Mouse (Mus musculus): Measurements from ENCODE around the gene Mgll. TPM values are rescaled to one million over a fixed set of nuclear protein-coding genes. Genes with fewer than 3 reads are reported as not detected.

Gene Mgll
- total and polyA plus RNA-seq, 2 experiments, result 81.3 to 158 TPM

DNA sequence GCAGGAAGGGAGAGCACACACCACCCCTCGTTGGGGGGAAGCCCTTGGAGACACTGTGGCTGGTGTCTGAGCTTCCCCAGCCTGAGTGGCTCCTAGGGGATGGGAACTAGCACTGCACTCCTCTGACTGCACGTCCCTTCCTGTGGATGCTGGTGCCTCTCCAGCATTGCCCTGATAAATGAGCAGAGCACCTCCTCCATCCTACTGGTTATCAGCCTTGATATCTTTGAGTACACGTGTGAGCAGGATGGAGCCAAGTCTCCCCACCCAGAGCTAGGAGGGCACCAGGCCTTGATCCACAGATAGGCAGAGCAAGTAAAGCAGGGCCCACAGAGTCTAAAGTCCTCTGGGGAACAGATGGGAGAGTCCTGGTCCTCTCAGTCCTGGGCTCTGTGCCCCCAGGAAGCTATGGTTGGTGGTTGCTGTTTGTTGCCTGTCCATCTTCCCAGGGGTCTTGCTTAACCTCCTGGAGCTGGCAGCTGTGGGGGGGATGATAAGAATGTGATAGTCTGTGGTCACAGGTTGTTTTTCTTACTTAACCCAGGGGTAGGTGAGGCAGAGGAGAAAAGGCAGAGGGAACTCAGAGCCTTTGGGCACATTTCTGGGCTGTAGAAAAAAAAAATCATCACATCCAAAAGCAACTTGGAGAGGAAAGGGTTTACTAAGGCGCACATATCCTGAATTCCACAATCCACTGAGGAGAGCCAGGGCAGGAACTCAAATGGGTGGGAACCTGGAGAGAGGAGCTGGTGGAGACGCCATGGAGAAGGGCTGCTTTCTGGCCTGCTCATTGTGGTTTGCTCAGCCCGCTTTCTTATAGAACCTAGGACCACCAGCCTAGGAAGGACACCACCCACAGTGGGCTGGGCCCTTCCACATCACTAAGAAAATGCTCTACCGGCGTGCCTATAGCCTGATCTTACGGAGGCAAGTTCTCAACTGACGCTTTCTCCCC is 34.6 kb downstream of the Mgll start:
- peaks cover 24% of the 10 kb centered on the region for H3K4me1 ChIP-seq (ENCODE audit: control insufficient read depth, insufficient read depth, low read length)
- H3K9ac ChIP-seq (ENCODE audit: low read depth, low read length), result no peak overlapping the region; the same call in 1 of the 2 replicates
- 66% methylated on average over 10 of the region's 10 CpGs for WGBS
- peak overlapping the region; percentile 13; the same call in 1 of the 2 replicates for H3K27ac ChIP-seq (replicated peaks; ENCODE audit: insufficient read depth, low read depth, low read length)
- H3K36me3 ChIP-seq (ENCODE audit: control insufficient read depth, insufficient read depth, low read length), result peaks cover 2% of the 10 kb centered on the region; the same call in 1 of the 2 replicates
- H3K79me2 ChIP-seq (ENCODE audit: control insufficient read depth, insufficient read depth, low read length), result peaks cover 26% of the 10 kb centered on the region; the same call in 1 of the 2 replicates
- no peak for TF ChIP-seq CTCF (IDR thresholded peaks at IDR 0.05; ENCODE audit: low read depth, low read length)
- no peak for TF ChIP-seq POLR2A (IDR thresholded peaks at IDR 0.05; ENCODE audit: extremely low read depth, insufficient read depth, low read length)
- peak; percentile 37 for DNase-seq (ENCODE audit: extremely low read depth, low read depth, low spot score)
- H3K4me3 ChIP-seq (ENCODE audit: insufficient read depth, low read depth, low read length), result no peak overlapping the region
- H3K27me3 ChIP-seq (ENCODE audit: control insufficient read depth, insufficient read depth, low read length), result no peaks in the 10 kb centered on the region

DNA sequence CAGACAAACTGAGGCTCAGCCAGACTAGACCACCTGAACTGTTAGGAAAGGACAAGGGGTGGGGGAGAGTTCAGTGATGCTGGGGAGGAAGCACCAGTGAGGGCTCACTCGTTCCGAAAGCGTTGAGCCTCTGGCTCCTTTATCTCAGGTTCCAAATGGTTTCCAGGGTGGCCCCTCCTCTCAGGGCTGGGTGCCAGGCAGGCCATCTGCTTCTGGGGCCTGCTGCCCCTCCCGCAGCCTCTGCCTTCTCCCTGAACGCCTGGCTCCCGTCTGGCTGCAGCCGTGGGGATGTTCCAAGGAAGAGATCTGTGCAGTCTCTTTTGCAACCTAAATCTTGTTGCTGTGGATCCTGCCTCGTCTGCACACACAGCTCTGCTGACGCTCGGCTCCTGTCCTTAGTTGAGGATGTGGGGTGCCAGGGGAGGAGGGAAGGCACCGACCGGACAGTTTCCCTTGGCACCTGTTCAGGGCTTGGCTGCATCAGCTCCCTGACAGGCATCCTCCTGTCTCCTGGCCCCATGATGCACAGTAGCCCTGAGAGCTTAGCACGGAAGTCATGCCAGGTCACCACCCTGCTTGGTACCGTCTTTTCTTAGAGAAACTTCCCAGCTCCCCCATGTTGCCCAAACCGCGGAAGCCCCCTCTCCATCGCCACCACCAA is 35.7 kb downstream of the Mgll start:
- DNase-seq (ENCODE audit: extremely low read depth, low read depth, low spot score), result peak; percentile 64
- H3K9ac ChIP-seq (ENCODE audit: low read depth, low read length), result no peak overlapping the region
- peaks cover 7% of the 10 kb centered on the region; the same call in 1 of the 2 replicates for H3K36me3 ChIP-seq (ENCODE audit: control insufficient read depth, insufficient read depth, low read length)
- no peak overlapping the region for H3K4me3 ChIP-seq (ENCODE audit: insufficient read depth, low read depth, low read length)
- 0 out of 2 replicates have a peak overlapping the region, but pooled peaks have one; percentile 4 for H3K27ac ChIP-seq (replicated peaks; ENCODE audit: insufficient read depth, low read depth, low read length)
- no peaks in the 10 kb centered on the region for H3K27me3 ChIP-seq (ENCODE audit: control insufficient read depth, insufficient read depth, low read length)
- peaks cover 22% of the 10 kb centered on the region; the same call in 1 of the 2 replicates for H3K79me2 ChIP-seq (ENCODE audit: control insufficient read depth, insufficient read depth, low read length)
- no peak for TF ChIP-seq CTCF (IDR thresholded peaks at IDR 0.05; ENCODE audit: low read depth, low read length)
- no peak for TF ChIP-seq POLR2A (IDR thresholded peaks at IDR 0.05; ENCODE audit: extremely low read depth, insufficient read depth, low read length)
- peaks cover 24% of the 10 kb centered on the region for H3K4me1 ChIP-seq (ENCODE audit: control insufficient read depth, insufficient read depth, low read length)
- WGBS, result 25% methylated on average over 17 of the region's 17 CpGs

DNA sequence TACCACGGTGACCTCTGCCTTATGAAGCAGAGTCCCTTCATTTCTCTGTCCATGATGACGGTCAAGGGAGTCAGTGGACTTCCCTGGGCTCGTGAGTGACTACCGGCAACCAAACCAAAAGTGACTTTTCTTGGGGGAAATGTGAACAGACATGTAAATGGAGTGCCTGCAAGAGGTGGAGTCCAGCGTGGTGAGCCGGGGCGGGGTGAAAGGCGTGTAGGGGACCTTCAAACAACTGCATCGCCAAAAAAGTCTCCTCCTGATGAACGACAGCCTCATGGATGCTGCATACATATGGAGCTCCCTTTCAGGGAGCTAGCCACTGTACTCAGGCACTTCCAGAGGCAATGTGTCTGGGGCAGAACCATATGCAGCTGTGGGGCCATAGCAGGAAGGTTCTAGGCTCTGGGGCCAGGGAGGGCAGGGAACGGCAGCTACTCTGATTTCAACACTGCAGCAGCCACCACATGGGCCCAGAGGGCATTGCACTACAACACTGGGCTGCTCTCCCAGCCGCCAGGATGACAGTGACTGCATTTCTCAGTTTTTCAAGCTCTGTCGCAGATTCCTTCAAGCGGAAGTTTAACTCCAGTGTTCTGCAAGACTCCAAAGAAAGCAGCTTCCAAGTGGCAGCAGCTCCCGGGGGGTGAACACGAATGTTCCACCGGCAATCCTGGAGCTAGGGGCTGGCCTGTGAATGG is 36.9 kb downstream of the Mgll start:
- no peak overlapping the region for H3K4me3 ChIP-seq (ENCODE audit: insufficient read depth, low read depth, low read length)
- H3K9ac ChIP-seq (ENCODE audit: low read depth, low read length), result no peak overlapping the region
- WGBS, result 72% methylated on average over 17 of the region's 17 CpGs
- no peaks in the 10 kb centered on the region for H3K27me3 ChIP-seq (ENCODE audit: control insufficient read depth, insufficient read depth, low read length)
- TF ChIP-seq POLR2A (IDR thresholded peaks at IDR 0.05; ENCODE audit: extremely low read depth, insufficient read depth, low read length) (no peak), CTCF (IDR thresholded peaks at IDR 0.05; ENCODE audit: low read depth, low read length) (peak; percentile 35; the same call in 1 of the 2 replicates)
- 0 out of 2 replicates have a peak overlapping the region, but pooled peaks have one; percentile 17 for H3K27ac ChIP-seq (replicated peaks; ENCODE audit: insufficient read depth, low read depth, low read length)
- peak; percentile 66 for DNase-seq (ENCODE audit: extremely low read depth, low read depth, low spot score)
- peaks cover 24% of the 10 kb centered on the region for H3K4me1 ChIP-seq (ENCODE audit: control insufficient read depth, insufficient read depth, low read length)
- H3K36me3 ChIP-seq (ENCODE audit: control insufficient read depth, insufficient read depth, low read length), result peaks cover 17% of the 10 kb centered on the region; the same call in 1 of the 2 replicates
- H3K79me2 ChIP-seq (ENCODE audit: control insufficient read depth, insufficient read depth, low read length), result peaks cover 22% of the 10 kb centered on the region; the same call in 1 of the 2 replicates

DNA sequence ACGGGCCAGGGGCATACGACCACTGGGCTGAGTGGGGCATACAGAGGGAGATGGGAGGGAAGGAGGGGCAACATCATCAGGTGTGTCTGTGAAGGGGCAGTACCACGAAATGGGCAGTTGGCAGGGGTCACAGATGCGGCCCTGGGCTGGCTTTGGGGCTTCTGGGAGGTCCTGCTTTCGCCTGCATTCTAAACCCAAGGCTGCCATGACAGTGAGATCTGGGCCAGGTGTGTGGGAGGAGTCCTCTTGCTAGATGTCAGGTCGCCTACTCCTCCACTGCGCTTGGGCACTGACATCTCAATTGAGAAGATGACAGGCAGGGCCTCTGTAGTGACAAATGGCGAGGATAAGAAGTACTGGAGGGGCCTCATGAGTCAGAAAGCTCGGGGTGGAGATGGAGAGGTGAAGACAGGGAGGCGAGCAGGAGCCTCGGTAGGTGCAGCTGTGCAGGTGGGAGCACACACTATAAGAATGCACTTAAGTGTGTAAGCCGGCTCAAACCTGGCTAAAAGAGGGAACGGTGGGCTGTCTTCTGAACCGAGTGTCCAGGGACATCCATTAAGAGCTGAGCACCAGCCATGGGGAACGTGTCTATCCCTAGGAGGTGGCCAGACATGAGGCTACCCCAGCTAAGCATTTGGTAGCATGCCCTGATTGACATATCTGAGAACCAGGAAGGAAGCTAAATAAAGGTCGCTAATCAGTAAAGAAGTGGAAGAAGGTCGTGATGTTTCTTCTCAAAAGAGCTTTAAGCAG is 37.6 kb downstream of the Mgll start:
- TF ChIP-seq POLR2A (IDR thresholded peaks at IDR 0.05; ENCODE audit: extremely low read depth, insufficient read depth, low read length) (no peak), CTCF (IDR thresholded peaks at IDR 0.05; ENCODE audit: low read depth, low read length) (no peak)
- Histone ChIP-seq H3K4me3 (ENCODE audit: insufficient read depth, low read depth, low read length) (no peak overlapping the region), H3K36me3 (ENCODE audit: control insufficient read depth, insufficient read depth, low read length) (peaks cover 21% of the 10 kb centered on the region; the same call in 1 of the 2 replicates), H3K4me1 (ENCODE audit: control insufficient read depth, insufficient read depth, low read length) (peaks cover 20% of the 10 kb centered on the region), H3K9ac (ENCODE audit: low read depth, low read length) (no peak overlapping the region), H3K27ac (replicated peaks; ENCODE audit: insufficient read depth, low read depth, low read length) (no peak overlapping the region), H3K27me3 (ENCODE audit: control insufficient read depth, insufficient read depth, low read length) (no peaks in the 10 kb centered on the region), H3K79me2 (ENCODE audit: control insufficient read depth, insufficient read depth, low read length) (peaks cover 20% of the 10 kb centered on the region; the same call in 1 of the 2 replicates)
- no peak for DNase-seq (ENCODE audit: extremely low read depth, low read depth, low spot score)
- 82% methylated on average over 17 of the region's 17 CpGs for WGBS
